Mouse (Mus musculus) liver, adult 2 months (tissue): ENCODE data around the gene Cab39l.

Experiments used
- CTCF ChIP-seq: fragments of 200-500 bp; IDR thresholded peaks from 2 replicates; pipeline ENCODE4 v1.5.1; 2011; ENCODE audit warnings: low read depth, low read length, control low read depth
- POLR2A ChIP-seq: fragments of 200-500 bp; IDR thresholded peaks from 2 replicates; pipeline ENCODE4 v1.6.1; 2011; ENCODE audit warnings: low read length, control low read depth; ENCODE audit not compliant: insufficient read depth; ENCODE audit errors: extremely low read depth

DNA sequence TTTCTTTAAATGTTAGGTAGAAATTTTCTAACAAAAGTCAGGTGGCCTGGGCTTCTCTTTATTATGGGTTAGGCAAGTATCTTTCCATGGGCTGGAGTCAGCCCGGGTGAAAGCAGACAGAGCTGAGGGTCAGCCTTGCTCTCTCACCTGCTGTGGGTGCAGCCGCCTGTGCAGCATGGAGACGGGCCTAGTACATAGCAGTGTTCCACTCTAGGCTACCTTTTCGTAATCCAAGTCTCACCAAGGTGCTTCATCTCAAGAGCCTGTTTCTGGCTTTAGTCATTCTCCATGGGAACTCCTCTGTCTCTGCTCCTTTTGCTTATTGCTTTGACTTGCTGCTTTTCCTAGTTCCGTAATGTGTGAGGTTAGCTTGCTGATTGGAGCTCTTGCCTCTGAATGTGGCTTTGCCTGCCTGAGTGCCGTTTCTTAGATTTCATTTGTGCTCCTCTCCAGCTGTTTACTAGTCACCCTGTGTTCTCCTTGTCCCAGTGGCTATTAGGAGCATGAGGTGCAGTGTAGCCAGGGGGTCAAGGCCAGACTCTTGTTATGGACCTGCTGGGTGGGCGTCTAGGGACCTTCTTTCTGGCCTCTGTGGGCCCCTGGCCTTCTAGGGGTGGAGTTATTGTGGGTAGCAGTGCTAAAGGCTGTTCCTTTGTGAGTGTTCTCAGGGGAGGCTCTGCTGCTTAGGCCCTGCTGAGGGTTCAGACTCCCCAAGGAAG is 105.5 kb downstream of the Cab39l start:
- TF ChIP-seq CTCF (no peak), POLR2A (no peak)
